Mouse (Mus musculus) heart, embryonic 11.5 days (tissue): ENCODE results near the gene Emc1. TPM values are rescaled to one million over a fixed set of nuclear protein-coding genes. Genes with fewer than 3 reads are reported as not detected.
A peak's percentile ranks its signal among the peaks of the same experiment; 100 is the strongest.
"Not testable (repeated sequence)": the region's sequence is repeated elsewhere in the genome, so short reads cannot be mapped to it uniquely, and the experiment has no call there.

Source experiments
- ATAC-seq: fragments of 200-750 bp; cut with Nextera tagmentation; replicated peaks from 2 replicates; pipeline ENCODE4 v1.8.0; 2017; ENCODE audit warnings: moderate library complexity; ENCODE audit not compliant: insufficient number of reproducible peaks, low FRiP score, low TSS enrichment
- H3K27ac ChIP-seq: fragments of 300-500 bp; sonication (generic); 2 replicates; pipeline ENCODE4 v1.5.1; 2014; ENCODE audit warnings: mild to moderate bottlenecking, low read depth, low read length
- H3K27me3 ChIP-seq: fragments of 300-500 bp; sonication (generic); 2 replicates; pipeline ENCODE4 v1.6.1; 2014; ENCODE audit warnings: mild to moderate bottlenecking, low read length, mixed read lengths; ENCODE audit not compliant: control insufficient read depth, insufficient read depth
- H3K36me3 ChIP-seq: fragments of 300-500 bp; sonication (generic); 2 replicates; pipeline ENCODE4 v1.6.1; 2014; ENCODE audit warnings: mild to moderate bottlenecking, low read length, moderate library complexity, mixed read lengths; ENCODE audit not compliant: control insufficient read depth, insufficient read depth
- H3K4me1 ChIP-seq: fragments of 300-500 bp; sonication (generic); 2 replicates; pipeline ENCODE4 v1.6.1; 2014; ENCODE audit warnings: low read length; ENCODE audit not compliant: control insufficient read depth, insufficient read depth
- H3K4me2 ChIP-seq: fragments of 300-500 bp; sonication (generic); 2 replicates; pipeline ENCODE4 v1.6.1; 2014; ENCODE audit warnings: mild to moderate bottlenecking, moderate library complexity
- H3K4me3 ChIP-seq: fragments of 300-500 bp; sonication (generic); 2 replicates; pipeline ENCODE4 v1.5.1; 2014; ENCODE audit warnings: low read depth, low read length
- H3K9ac ChIP-seq: fragments of 300-500 bp; sonication (generic); 2 replicates; pipeline ENCODE4 v1.6.1; 2014; ENCODE audit warnings: mild to moderate bottlenecking, low read depth, low read length, moderate library complexity
- H3K9me3 ChIP-seq: fragments of 300-500 bp; sonication (generic); replicated peaks from 2 replicates; pipeline ENCODE4 v1.6.1; 2016; ENCODE audit warnings: low read length; ENCODE audit not compliant: control insufficient read depth
- WGBS: fragments of 180-500 bp; shearing (Covaris S2); extraction: QIAGEN DNeasy Blood & Tissue Kit; methylation state at CpG from one replicate; pipeline ENCODE4 v1.1.7; 2014; ENCODE audit not compliant: insufficient replicate concordance; 5-methylcytosine and 5-hydroxymethylcytosine counted together
- polyA plus RNA-seq: library from polyadenylated mRNA; unstranded; fragments of >200 nt; fragmentation: Nextera tagmentation; extraction: Ambion mirVana; gene quantifications from 2 replicates; pipeline ENCODE4 v1.2.1, GENCODE M21; 2014

The Emc1 gene
- polyA plus RNA-seq, 1 experiment from 2014 or later, result 31.8 TPM

- Histone ChIP-seq H3K9me3 (no peaks in the 10 kb centered on the region), H3K4me3 (no peak overlapping the region), H3K4me2 (no peak overlapping the region), H3K27me3 (no peaks in the 10 kb centered on the region), H3K27ac (no peak overlapping the region), H3K4me1 (no peaks in the 10 kb centered on the region), H3K36me3 (peaks cover 29% of the 10 kb centered on the region), H3K9ac (no peak overlapping the region)
- no peak for ATAC-seq
- 91% methylated on average over 4 of the region's 4 CpGs for WGBS
Observed at GRCm38 (mm10) chr4:139373130-139373529, 20.7 kb downstream of the Emc1 start.

GRCm38 (mm10) chr4:139373531-139373930 lies 21.1 kb downstream of the Emc1 start:
- H3K27me3 ChIP-seq, result no peaks in the 10 kb centered on the region
- H3K9ac ChIP-seq, result no peak overlapping the region
- H3K9me3 ChIP-seq, result no peaks in the 10 kb centered on the region
- WGBS, result 90% methylated on average over 10 of the region's 10 CpGs
- H3K27ac ChIP-seq, result no peak overlapping the region
- H3K4me1 ChIP-seq, result no peaks in the 10 kb centered on the region
- no peak overlapping the region for H3K4me3 ChIP-seq
- ATAC-seq, result no peak
- no peak overlapping the region for H3K4me2 ChIP-seq
- H3K36me3 ChIP-seq, result peaks cover 28% of the 10 kb centered on the region

GRCm38 (mm10) chr4:139379719-139380118 lies 27.3 kb downstream of the Emc1 start:
- peak overlapping the region; percentile 94 for H3K9ac ChIP-seq
- H3K27ac ChIP-seq, result peak overlapping the region; percentile 91
- H3K36me3 ChIP-seq, result peaks cover 12% of the 10 kb centered on the region
- WGBS, result 11% methylated on average over 8 of the region's 8 CpGs
- H3K4me1 ChIP-seq, result peaks cover 13% of the 10 kb centered on the region
- peak overlapping the region; percentile 96 for H3K4me3 ChIP-seq
- ATAC-seq, result no peak
- peak overlapping the region; percentile 89 for H3K4me2 ChIP-seq
- no peaks in the 10 kb centered on the region for H3K9me3 ChIP-seq
- no peaks in the 10 kb centered on the region for H3K27me3 ChIP-seq

- H3K9me3 ChIP-seq, result no peaks in the 10 kb centered on the region
- H3K4me2 ChIP-seq, result peak overlapping the region; percentile 89
- under 1% methylated on average over 54 of the region's 54 CpGs for whole genome bisulfite sequencing
- H3K9ac ChIP-seq, result peak overlapping the region; percentile 94
- H3K4me1 ChIP-seq, result peaks cover 13% of the 10 kb centered on the region
- peak overlapping the region; percentile 96 for H3K4me3 ChIP-seq
- no peaks in the 10 kb centered on the region for H3K27me3 ChIP-seq
- peak; percentile 93 for ATAC-seq
- H3K27ac ChIP-seq, result peak overlapping the region; percentile 91
- H3K36me3 ChIP-seq, result peaks cover 7% of the 10 kb centered on the region; the same call in 1 of the 2 replicates
Observed at GRCm38 (mm10) chr4:139380207-139380748, 27.9 kb downstream of the Emc1 start.

- WGBS, result 4% methylated on average over 40 of the region's 44 CpGs
- Histone ChIP-seq H3K4me2 (peak overlapping the region; percentile 88), H3K4me3 (peak overlapping the region; percentile 96), H3K9ac (peak overlapping the region; percentile 94), H3K9me3 (no peaks in the 10 kb centered on the region), H3K27ac (peak overlapping the region; percentile 91), H3K27me3 (no peaks in the 10 kb centered on the region), H3K36me3 (peaks cover 1% of the 10 kb centered on the region; the same call in 1 of the 2 replicates), H3K4me1 (peaks cover 13% of the 10 kb centered on the region)
- peak; percentile 68 for ATAC-seq
Observed at GRCm38 (mm10) chr4:139380775-139381451, 28.5 kb downstream of the Emc1 start.

GRCm38 (mm10) chr4:139381452-139381845 lies 29.1 kb downstream of the Emc1 start:
- no peaks in the 10 kb centered on the region for H3K9me3 ChIP-seq
- H3K4me2 ChIP-seq, result peak overlapping the region; percentile 88
- H3K27ac ChIP-seq, result no peak overlapping the region
- H3K27me3 ChIP-seq, result no peaks in the 10 kb centered on the region
- H3K4me3 ChIP-seq, result peak overlapping the region; percentile 96
- ATAC-seq, result no peak
- no peaks in the 10 kb centered on the region for H3K36me3 ChIP-seq
- H3K9ac ChIP-seq, result peak overlapping the region; percentile 94
- 46% methylated on average over 4 of the region's 4 CpGs for whole genome bisulfite sequencing
- peaks cover 16% of the 10 kb centered on the region for H3K4me1 ChIP-seq

GRCm38 (mm10) chr4:139382231-139382630 lies 29.8 kb downstream of the Emc1 start:
- ATAC-seq, result no peak
- Histone ChIP-seq H3K27me3 (no peaks in the 10 kb centered on the region), H3K27ac (no peak overlapping the region), H3K9ac (no peak overlapping the region), H3K4me3 (no peak overlapping the region; the same call in 1 of the 2 replicates), H3K36me3 (no peaks in the 10 kb centered on the region), H3K4me2 (peak overlapping the region; percentile 88), H3K9me3 (no peaks in the 10 kb centered on the region), H3K4me1 (peaks cover 20% of the 10 kb centered on the region)
- WGBS, result 68% methylated on average over 7 of the region's 7 CpGs

- H3K4me1 ChIP-seq, result peaks cover 16% of the 10 kb centered on the region
- WGBS, result 82% methylated on average over 5 of the region's 5 CpGs
- not testable (repeated sequence) for H3K27me3 ChIP-seq, H3K9me3 ChIP-seq, H3K36me3 ChIP-seq, H3K27ac ChIP-seq, ATAC-seq, H3K4me2 ChIP-seq, H3K4me3 ChIP-seq, H3K9ac ChIP-seq
Observed at GRCm38 (mm10) chr4:139385841-139386240, 33.5 kb downstream of the Emc1 start.
